Mouse (Mus musculus) thymus, postnatal 36 days (tissue): ENCODE measurements around the gene Dnajb6.
"Not testable (repeated sequence)": the region's sequence is repeated elsewhere in the genome, so short reads cannot be mapped to it uniquely, and the experiment has no call there.

Experiments used
- DNase-seq, 2 experiments: peaks; one replicate each; pipeline ENCODE4 v3.0.0; 2022; ENCODE audit warnings: mixed read lengths in 2 of 2

Gene Dnajb6

DNA sequence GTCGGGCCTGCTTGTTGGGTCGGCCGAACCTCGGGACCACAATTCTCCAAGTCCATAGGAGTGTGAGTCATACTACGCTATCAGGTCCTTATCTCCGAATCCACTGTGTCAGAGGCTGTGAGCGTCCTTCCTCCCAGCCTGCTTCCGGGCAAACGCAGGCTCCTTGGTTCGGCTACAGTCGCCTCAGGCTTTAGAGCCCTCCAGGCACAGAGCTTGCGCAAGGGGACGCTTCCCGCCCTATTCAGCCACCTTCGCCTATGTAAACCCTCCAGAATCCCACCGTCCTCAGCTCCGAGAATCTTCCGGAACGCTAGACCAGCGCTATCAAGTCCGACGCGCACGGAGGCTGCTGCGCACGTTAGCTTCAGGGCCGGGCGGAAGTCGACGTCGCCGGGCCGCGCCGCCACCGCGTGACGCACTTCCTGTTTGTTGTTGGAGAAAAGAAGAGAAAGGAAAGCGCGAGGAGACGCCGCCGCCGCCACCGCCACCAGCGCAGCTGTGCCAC is at the start of gene Dnajb6, which contains the start of gene Gm5129:
Gene Dnajb6, plus strand, starts transcription at position 132 of the 505 bp plus-strand sequence.
Gene Gm5129, minus strand, starts transcription at position 380 of the 505 bp plus-strand sequence.
- DNase-seq = peak; percentile 96 to 98

DNA sequence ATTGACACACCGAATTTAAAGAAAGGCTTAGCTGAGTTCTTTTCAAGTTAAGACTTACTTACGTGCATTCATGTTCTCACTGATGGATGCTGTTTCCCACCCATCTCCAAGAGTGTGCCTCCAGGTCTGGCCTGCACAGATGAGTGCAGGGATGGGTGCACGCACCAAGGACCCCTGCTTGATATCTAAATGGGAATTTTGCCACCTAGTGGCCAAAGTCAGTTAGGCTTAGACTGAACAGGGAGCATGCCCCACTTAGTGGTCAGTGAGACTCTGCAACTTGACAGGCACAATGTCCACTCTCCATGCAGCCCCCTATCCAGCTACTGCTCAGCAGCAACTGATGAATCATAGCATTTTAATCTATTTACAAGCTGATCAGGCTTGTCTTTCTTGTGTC is 47.8 kb upstream of the Dnajb6 start:
- peak; percentile 32 to 34 for DNase-seq

DNA sequence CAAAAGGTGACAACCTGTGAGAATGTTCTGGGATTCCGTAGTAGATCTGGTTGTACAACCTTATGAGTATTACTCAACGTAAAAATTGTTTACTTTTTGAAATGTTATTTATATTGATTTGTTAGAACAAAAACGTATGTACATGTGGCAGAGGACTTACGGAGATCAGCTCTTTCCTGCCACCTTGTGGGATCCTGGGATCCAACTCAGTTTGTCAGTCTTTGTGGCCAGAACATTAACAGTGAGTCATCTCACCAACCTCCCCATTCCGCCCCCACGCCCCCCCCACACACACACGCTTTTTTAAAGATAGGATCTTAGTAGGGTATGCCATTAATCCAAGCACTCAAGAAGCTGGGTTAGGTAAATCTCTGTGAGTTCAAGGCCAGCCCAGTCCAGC is 47.1 kb upstream of the Dnajb6 start:
- DNase-seq = no peak

DNA sequence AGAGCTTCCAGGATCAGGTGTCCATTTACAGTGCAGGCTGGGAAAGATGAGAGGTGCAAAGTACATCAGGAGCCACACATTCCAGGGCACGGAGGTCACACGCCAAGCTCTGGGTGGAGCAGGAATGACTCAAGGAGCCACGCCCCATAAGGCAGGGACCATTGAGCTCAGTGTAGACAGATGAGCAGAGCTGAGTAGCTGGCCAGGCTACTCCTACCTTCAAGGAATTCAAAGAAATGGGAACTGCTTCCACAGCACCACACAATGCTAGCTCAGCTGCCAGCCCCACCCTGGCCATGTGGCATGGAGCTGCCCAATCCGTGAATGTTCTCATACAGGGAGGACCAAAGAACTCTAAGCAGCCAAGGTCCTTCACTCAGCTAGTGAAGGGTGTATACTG is 37.0 kb upstream of the Dnajb6 start:
- DNase-seq = no peak

DNA sequence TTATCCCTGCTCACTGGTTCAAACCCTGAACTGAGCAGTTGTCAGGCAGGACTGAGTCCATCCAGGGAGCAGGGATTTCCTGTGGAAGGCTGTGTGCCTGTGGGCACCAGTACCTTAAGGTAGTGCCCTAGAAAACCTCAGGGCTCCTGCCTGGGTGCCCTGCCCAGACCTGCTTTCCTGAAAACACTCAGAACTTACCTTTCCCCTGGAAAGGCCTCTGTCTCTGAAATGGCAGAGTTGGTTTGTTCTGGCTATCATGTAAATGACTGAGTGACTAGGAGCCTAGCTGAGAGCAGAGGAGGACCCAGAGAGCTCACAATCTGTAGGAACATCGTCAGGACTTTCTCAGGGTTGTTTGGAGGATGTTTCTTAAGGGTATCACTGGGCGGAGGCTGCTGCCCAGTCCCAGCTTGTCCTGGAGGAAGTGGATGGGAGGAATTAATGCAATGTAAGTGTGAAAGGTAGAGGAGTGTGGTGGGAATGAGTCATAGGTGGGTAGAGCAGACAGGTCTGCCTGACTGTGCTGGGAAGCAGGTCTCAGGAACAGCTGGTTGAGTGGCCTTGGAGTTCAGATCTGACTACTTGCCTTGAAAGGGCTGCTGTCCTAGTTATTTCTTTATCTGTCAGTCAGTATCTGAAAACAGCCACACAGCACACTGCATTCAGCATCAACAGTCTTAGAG is 35.8 kb upstream of the Dnajb6 start:
- no peak for DNase-seq

DNA sequence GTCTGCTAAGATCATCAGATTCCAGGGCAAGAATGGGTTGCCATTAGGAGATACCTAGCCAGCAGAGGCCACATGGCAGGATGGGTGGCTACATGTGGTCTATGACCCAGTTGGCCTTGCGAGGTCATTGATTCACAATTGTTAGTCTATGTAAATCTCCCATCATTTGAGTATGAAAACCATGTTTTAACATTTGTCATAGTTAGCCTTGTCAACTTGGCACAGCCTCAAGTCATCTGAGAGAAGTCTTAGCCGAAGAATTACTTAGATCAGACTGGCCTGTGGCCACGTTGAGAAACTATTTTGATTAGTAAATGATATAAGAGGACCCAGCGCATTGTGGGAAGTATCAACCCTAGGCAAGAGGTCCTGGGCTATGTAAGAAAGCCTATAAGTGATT is 28.2 kb upstream of the Dnajb6 start:
- no peak for DNase-seq

DNA sequence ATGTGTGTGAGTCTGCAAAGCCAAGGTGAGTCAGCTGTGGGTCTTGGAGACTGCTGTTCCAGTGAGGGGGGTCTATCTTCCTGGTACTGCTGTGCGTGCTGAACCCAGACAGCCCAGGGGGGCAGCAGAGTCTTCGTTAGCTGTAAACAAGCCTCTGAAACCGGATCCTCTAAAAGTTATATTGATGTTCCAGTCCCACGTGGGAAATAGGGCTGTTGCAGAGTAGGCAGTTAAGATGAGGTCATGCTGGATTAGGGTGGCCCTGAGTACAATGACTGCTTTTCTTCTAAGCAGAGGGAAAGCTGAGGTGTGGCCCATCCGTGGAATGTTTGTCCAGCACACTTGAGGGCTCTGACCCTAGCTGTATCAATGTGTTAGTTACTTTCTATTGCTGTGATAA is 27.2 kb upstream of the Dnajb6 start:
- DNase-seq = no peak

DNA sequence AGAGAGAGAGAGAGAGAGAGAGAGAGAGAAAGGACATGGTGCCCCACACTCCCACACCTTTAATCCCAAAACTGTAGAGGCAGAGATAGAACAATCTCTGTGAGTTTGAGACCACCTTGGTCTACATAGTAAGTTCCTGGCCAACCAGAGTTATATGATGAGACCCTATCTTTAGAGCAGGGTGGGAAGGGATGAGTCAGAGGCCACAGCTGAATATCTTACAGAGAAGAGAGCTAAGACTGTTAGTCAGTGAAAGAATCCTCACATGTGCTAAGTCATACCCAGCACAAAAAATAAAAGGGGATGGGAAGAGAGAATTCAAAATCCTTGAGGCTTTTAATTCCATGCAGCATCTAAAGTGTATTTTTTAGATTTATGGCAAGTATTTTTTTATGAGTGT is 23.9 kb upstream of the Dnajb6 start:
- DNase-seq = no peak

DNA sequence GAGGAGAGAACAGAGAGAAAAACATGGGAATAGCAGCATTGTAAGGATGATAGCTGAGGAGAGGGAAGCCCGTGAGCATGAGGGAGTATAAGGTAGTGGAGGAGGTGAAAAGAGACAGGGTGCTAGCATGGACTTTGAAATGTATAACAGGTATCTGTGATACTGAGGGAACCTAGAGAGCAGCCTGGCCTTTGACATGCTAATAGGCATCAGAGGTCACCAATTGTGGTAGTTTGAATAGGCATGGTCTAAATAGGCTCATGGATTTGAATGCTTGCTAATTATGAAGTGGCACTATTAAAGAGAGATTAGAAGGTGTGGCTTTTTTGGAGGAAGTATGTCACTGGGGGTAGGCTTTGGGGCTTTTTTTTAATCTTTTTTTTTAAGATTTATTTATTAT is 22.6 kb upstream of the Dnajb6 start:
- DNase-seq = no peak

DNA sequence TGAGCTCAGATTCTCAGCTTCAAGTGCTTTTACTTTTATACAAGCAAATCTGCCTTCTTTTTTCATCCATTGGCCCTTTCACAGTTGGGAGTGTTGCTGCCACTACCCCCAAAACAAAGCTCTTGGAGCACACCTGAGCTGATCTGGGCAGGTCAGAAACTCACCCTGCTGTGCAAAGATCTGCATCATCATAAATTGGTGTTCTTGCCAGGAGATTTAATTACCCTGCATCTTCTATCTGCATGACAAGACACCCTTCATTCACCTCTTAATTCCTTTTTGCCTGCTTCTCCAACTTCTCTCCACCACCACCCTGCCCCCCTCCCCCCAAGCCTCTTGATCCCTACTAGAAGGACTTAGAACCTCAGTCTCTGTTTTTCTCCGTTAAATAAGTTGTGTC is 14.3 kb upstream of the Dnajb6 start:
- no peak for DNase-seq

DNA sequence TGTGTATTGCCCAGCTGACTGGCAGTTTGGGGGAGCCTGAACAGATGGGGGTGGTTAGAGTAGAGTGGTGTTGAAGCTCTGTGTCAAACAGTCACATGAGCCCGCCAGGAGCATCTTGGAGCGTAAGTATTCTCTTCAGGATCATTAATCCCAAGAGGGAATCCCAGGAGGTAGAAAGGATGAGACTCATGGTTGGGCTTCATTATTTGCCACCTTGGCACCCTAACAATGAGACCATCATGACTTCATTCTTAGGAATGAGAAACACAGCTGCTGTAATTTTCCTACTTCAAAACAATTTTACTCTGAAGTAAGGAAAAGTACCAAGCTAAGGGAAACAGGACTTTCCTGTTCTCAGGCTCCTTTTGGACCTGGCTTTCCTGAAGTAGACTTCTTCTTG is 10.1 kb upstream of the Dnajb6 start:
- DNase-seq = no peak

DNA sequence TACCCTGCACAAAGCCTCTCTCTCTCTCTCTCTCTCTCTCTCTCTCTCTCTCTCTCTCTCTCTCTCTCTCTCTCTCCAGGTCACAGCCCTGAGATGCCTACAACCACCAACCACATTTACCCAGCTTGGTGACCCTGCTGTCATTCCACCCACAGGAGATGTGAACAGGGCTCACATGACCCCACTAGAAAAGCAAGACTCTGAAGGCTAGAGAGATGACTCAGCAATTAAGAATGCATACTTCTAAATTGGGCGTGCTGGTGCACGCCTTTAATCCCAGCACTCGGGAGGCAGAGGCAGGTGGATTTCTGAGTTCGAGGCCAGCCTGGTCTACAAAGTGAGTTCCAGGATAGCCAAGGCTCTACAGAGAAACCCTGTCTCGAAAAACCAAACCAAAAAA is 9.4 kb upstream of the Dnajb6 start:
- DNase-seq = not testable (repeated sequence)

DNA sequence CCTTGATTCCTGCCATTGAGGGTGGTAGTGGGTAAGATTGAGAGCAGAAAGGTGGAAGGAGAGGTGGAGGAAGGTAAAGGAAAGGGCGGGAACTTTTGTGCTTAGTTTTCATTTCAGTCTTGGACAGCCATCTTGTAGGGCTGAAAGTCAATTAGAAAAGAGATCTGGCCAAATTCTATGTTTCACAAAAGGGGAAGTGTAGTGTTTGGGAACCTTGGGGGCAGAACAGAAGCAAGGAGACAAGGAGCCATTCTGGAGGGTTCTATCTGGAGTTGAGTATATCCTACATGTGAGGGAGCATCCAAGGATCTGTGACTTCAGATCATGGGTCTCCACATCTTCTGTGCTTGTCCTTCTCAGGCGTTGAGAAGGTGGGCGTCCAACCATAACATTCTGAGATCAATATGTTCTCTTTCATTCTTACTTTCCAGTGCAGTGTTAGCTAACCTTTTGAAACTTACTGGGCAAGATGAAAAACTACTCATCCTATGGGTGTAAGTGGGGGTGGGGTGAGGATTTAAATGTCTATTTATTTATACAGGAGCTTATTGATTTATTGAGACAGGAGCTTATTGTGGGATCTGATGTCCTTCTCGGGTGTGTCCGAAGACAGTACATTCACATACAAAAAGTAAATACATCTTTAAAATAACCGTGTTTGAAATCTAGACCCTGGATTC is 517 bp upstream of the Dnajb6 start:
- DNase-seq = no peak

DNA sequence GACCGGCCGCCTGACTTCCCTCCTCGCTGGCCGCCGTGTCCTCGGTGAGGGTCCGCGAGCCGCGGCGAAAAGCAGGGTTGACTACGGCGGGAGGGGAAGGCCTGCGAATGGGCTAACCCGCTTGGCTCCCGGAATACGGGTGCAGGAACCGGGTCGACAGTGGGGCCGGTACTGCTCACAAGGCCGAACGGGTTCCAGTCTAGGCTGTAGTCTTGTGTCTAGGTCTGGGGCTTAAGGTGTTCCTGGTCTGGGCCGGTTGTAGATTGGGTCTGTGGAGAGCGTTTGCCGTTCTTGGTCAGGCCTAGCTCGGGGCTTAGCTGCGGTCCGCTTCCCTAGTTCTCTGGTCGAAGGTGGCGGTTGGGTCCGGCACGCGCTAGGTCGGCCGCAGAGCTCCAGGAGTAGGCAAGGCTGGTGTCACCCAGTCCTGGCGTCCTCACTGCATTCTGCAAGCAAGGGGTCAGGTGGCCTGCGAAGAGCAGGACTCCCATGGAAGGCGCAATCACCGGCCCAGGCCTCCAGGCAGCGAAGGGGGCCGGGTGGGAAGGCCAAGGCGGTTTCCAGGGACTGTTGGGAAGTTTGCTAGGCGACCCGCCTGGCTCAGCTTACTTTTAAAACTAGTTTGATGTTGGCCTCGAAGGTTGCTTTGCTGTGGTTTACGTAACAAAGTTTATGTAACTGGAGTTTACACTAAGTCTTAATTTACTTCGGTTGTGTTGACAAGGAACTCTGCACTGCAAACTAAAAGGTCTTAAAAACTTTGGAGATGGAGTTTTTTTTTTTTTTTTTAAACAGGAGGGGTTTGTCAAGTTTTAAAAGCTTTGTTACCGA is 799 bp downstream of the Dnajb6 start:
- no peak for DNase-seq

DNA sequence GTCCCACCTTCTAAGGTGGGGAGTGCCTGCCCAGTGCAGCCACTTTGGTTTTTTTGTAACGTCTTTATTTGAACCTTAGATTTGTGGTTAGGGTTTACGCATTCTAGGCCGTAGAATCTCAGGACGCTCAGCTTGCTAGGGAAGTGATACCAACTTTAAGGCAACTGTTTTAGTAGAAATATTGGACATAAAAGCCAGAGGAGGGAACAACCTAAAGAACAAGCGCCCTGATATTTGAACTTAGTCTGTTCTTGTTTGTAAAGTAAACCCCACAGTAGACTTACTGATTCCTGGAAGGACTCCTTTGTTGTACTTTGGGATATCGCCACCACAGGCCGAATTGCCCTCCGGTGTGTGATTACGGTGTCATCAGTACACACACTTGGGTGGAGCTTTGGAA is 1.5 kb downstream of the Dnajb6 start:
- no peak for DNase-seq

DNA sequence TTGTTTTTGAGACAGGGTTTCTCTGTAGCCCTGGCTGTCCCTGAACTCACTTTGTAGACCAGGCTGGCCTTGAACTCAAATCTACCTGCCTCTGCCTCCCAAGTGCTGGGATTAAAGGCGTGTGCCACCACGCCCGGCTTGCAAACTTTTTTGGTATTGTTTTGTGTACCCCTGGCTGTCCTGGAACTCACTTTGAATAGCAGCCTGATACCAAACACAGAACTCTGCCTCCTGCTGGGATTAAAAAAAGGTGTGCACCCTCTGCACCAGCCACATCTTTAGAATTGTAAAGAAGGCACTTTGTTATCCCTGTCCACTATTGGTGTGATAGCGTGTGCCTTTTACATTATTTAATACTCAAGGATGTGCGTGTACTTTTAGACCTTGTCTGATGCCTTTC is 2.0 kb downstream of the Dnajb6 start:
- no peak for DNase-seq

DNA sequence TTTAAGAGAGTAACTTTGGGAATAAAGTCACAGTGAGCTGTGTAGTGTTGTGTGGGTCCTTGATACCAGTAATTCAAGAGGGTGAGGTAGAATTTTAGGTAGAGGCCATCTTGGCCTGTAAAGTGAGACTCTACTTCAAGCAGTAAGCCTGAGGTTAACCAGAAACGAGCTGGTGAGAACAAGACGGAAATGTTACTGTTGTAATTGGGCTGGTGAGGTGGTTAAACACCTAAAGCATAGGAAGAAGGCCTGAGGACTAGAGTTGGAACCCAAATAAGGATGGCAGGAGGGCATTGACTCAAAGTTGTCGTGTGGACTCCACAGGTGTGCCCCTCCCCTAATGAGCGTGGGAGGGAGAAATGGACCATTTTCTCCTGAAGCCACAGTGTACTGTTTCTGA is 2.6 kb downstream of the Dnajb6 start:
- DNase-seq = no peak

DNA sequence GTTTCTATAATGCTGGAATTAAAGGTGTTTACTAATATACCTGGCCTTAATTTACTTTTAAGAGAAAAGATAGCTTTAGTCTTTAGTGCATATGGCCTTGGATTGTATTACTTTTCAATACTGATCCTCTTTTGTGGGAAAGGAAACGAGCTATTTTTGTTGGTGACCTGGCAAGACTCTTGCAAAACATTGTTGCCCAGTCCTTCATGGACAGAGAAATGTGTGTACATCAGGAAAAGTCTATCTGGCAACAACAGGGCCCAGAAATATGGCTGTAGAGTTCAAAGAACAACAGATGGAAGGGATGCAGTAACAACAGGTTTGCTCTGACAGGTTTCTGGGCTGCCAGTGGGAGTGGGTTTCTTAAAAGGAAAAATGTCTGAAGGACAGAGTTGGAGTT is 5.2 kb downstream of the Dnajb6 start:
- no peak for DNase-seq

DNA sequence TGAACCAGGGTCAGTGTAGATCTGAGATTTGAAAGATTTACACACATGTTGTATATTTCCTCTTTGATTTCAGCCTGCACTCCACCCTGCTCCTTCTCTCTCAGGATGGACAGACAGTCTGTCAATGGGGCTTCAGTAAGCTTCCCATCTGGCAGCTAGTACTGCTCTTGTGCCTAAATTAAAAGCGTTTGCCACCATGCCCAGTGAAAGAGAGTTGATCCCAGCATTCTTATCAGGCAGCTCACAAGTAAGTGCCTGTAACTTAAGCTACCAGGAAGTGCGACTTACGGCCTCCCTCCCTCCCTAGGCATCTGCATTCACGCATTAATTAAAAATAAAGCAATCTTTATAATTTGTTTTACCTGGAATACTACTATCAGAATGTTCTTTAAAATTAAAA is 5.6 kb downstream of the Dnajb6 start:
- no peak for DNase-seq

DNA sequence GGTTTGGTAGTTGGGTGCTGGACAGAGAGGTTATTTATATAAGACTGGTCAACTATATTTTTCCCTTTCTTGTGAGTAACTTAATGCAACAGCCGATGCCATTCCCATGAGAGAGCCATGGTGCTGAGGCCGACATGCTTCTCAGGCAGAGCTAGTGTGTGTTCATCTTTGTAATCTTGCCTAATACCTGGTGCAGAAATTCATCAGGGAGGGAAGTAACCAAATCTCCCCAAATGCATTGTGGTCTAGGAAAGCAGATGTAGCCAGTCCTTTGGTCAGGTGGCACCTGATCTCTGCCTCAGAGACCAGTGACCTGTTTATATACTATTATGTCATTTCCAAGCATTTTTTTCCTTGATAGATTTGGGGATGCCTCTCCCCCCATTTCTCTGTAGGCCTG is 12.2 kb downstream of the Dnajb6 start:
- DNase-seq = no peak

DNA sequence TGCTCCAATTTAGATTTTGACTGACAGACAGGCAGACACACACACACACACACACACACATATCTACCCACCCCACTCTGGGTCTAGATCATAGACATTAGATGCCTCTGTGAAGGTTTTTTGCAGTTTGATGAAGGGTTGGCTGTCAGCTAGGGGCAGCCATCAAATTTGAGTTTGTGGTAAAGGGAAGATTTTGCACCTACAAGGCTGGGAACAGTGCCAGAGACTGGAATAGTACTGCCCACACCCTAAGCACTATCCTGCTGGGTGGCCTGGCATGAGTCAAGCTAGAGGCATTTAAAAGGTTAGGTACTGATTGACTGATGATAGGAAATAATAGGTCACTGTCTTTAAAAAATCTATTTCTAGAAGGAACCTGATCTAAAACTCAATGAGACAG is 15.8 kb downstream of the Dnajb6 start:
- DNase-seq = no peak

DNA sequence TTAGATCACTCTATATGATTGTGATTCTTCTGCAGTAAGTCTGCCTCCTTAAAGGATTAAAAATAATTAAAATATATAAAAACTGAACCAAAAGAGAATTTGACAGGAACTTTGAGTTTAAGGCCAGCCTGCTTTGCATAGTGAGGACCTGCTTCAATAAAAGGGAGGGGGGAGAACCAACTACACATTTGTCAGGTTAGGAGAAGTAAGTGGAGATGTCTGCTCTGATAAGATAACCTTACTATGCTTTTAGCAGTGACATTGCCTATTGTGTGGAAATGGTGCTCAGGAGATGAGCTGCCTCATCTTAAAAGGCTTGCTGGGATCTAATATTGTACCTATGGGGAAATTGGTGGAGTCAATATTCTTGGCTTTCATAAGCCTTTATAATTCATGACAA is 17.4 kb downstream of the Dnajb6 start:
- no peak for DNase-seq

DNA sequence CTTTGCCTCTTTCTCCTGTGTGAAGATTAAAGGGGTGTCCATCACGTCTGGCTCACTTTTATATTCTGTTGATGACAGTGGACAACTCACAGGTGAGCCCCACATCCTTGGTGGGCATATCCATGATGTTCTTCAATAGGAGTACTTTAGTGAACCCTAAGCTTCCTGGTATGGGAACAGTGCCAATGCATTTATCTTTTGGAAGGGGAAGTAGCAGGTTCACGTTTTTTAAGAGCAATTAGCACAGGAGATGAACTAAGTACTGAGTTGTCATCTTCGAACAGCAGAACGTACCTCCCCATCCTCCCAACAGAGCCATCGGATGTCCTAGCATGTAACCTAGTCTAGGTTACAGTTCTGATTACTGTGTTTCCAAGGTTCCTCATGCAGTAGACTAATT is 23.8 kb downstream of the Dnajb6 start:
- DNase-seq = no peak

DNA sequence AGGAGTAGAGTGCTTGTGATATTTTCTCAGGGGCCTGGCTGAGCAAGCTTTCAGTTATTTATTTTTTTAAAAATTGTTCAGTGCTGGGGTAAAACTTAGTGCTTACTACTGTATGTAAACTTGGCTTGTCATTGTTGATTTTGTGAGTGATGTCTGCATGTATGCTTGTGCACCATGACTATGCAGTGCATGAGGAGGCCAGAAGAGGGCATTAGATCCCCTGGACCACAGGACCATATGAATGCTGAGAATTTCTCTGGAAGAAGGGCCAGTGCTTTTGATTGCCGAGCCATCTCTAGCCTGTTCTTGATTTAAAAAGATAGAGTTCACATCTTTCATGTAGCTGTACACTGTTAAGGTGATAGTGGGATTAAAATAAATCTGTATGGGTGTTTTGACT is 35.4 kb downstream of the Dnajb6 start:
- DNase-seq = no peak
